Comparison of ENCODE assay signal across 9 mouse cellular contexts in the genomic region with DNA sequence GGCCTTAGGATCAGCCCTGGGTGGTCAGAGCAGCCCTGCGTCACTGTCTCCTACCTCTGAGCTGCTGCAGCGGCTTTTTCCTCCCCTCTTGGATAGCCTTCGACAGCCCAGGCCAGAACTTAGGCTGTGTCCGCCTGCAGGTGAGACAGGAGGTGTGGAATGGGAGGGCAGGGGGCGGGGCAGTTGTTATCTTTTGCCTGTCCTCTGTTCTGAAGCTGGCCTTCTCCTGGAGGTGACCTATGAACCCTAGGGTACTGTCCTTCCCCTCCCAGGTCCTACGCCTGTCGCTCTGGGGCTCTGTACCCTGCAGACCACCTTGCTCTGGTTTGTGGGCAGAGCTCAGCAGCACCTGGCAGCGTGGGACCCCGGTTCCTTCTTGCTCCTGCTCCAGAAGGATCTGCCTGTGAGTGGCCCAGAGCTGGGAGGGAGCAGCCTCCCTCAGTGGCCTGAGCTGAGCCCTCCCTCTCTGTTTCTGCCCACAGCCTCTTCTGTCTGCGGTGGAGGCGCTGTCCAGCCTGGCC. TPM values are rescaled to one million over a fixed set of nuclear protein-coding genes. Genes with fewer than 3 reads are reported as not detected.
DNase-seq lines count a peak whose midpoint lies in the region; ATAC-seq and TF ChIP-seq lines count a peak whose summit lies in the region.
"Had no signal": no experiment of that assay in that cellular context is flagged by ENCODE, and none has a peak within 500 bp of the region (broad histone marks: within the 10 kb centered on the region; RNA-seq: fewer than 3 reads in every experiment).

No protein-coding gene starts in this region.

- ATAC-seq in heart, embryonic 16.5 days (replicated peaks; ENCODE audit: extremely low read depth, insufficient read depth, low FRiP score), result no peak
- ATAC-seq in embryonic facial prominence, embryonic 14.5 days (ENCODE audit: low read depth), result no peak
- ATAC-seq in intestine, embryonic 15.5 days, result peak; percentile 16; the same call in 1 of the 2 replicates

- WGBS in heart, embryonic 16.5 days, result 60% methylated on average over 11 of the region's 11 CpGs
- 69% methylated on average over 11 of the region's 11 CpGs for WGBS in heart, adult 2 months
- 52% methylated on average over 11 of the region's 11 CpGs for WGBS in embryonic facial prominence, embryonic 14.5 days
- 42% methylated on average over 11 of the region's 11 CpGs for WGBS in intestine, embryonic 15.5 days

- no peaks in the 10 kb centered on the region for H3K79me2 ChIP-seq in heart, adult 2 months (replicated peaks; ENCODE audit: control insufficient read depth, insufficient read depth, low read length)
- no peaks in the 10 kb centered on the region for H3K79me2 ChIP-seq in myocyte (ENCODE audit: control insufficient read depth, insufficient read depth)

- intact Hi-C loops in heart, adult 2 months (cut with DNase I), result loop anchor here (10.0 kb wide), 1 partner anchor 162 kb away; no protein-coding TSS in a partner anchor

- no peak overlapping the region for H3K27ac ChIP-seq in heart, embryonic 16.5 days (ENCODE audit: low read length)
- no peak overlapping the region for H3K27ac ChIP-seq in heart, adult 2 months
- no peak overlapping the region for H3K27ac ChIP-seq in embryonic facial prominence, embryonic 14.5 days (replicated peaks; ENCODE audit: low read depth, low read length)
- peak overlapping the region; percentile 51; the same call in 1 of the 2 replicates for H3K27ac ChIP-seq in intestine, embryonic 15.5 days

- no peak overlapping the region for H3K4me2 ChIP-seq in heart, embryonic 16.5 days (ENCODE audit: low read depth, low read length)
- H3K4me2 ChIP-seq in embryonic facial prominence, embryonic 14.5 days (ENCODE audit: low read depth, low read length), result peak overlapping the region; percentile 97
- peak overlapping the region; percentile 100 for H3K4me2 ChIP-seq in intestine, embryonic 15.5 days (replicated peaks)
- no peak overlapping the region for H3K4me2 ChIP-seq in myocyte (ENCODE audit: low read depth)

- no peak overlapping the region for H3K4me3 ChIP-seq in heart, embryonic 16.5 days (ENCODE audit: low read length)
- no peak overlapping the region for H3K4me3 ChIP-seq in heart, adult 2 months
- no peak overlapping the region for H3K4me3 ChIP-seq in embryonic facial prominence, embryonic 14.5 days (ENCODE audit: low read depth, low read length)
- H3K4me3 ChIP-seq in intestine, embryonic 15.5 days (replicated peaks), result peak overlapping the region; percentile 72; the same call in 1 of the 2 replicates
- H3K4me3 ChIP-seq in myocyte, result peak overlapping the region; percentile 49

- H3K9me3 ChIP-seq in heart, embryonic 16.5 days (replicated peaks; ENCODE audit: control insufficient read depth, low read length), result no peaks in the 10 kb centered on the region
- no peaks in the 10 kb centered on the region for H3K9me3 ChIP-seq in embryonic facial prominence, embryonic 14.5 days (ENCODE audit: control insufficient read depth, low read length)
- no peaks in the 10 kb centered on the region for H3K9me3 ChIP-seq in intestine, embryonic 15.5 days

- no peak for TF ChIP-seq CTCF in heart, adult 2 months (IDR thresholded peaks at IDR 0.05)

- H3ac ChIP-seq in myocyte (ENCODE audit: control insufficient read depth, insufficient read length), result no peak overlapping the region

- H3K9ac ChIP-seq in heart, embryonic 16.5 days (ENCODE audit: low read length), result peak overlapping the region; percentile 92; the same call in 1 of the 2 replicates
- no peak overlapping the region for H3K9ac ChIP-seq in heart, adult 2 months (ENCODE audit: low read depth, low read length)
- peak overlapping the region; percentile 73 for H3K9ac ChIP-seq in embryonic facial prominence, embryonic 14.5 days (ENCODE audit: low read depth, low read length)
- H3K9ac ChIP-seq in intestine, embryonic 15.5 days, result no peak overlapping the region

- H3K4me1 ChIP-seq in heart, embryonic 16.5 days (ENCODE audit: control insufficient read depth, insufficient read depth, low read length), result peaks cover 20% of the 10 kb centered on the region
- peaks cover 4% of the 10 kb centered on the region for H3K4me1 ChIP-seq in heart, adult 2 months (ENCODE audit: control insufficient read depth, insufficient read depth, low read length)
- peaks cover 9% of the 10 kb centered on the region for H3K4me1 ChIP-seq in embryonic facial prominence, embryonic 14.5 days (ENCODE audit: control insufficient read depth, insufficient read depth, low read length)
- peaks cover 23% of the 10 kb centered on the region for H3K4me1 ChIP-seq in intestine, embryonic 15.5 days (replicated peaks)

- no peak for DNase-seq in heart, adult 2 months
- no peak for DNase-seq in embryonic facial prominence, embryonic 14.5 days (ENCODE audit: low spot score)
- DNase-seq in urinary bladder, postnatal 36 days (ENCODE audit: low spot score in 2 of 2), result no peak
- no peak for DNase-seq in layer of hippocampus, adult 9-10 months (ENCODE audit: low spot score)
- no peak for DNase-seq in right cerebral cortex, postnatal 25 days

- no peak for TF ChIP-seq POLR2A in heart, adult 2 months (IDR thresholded peaks at IDR 0.05; ENCODE audit: insufficient read depth, low read depth, low read length)
- no peak for TF ChIP-seq POLR2A in myocyte (IDR thresholded peaks at IDR 0.05; ENCODE audit: insufficient read length, low read depth)

- TF ChIP-seq EP300 in heart, adult 2 months (IDR thresholded peaks at IDR 0.05; ENCODE audit: insufficient read depth, low read depth, low read length), result no peak

- H3K36me3 ChIP-seq in heart, embryonic 16.5 days (ENCODE audit: control insufficient read depth, insufficient read depth), result no peaks in the 10 kb centered on the region
- no peaks in the 10 kb centered on the region for H3K36me3 ChIP-seq in heart, adult 2 months (ENCODE audit: control insufficient read depth, insufficient read depth, low read length)
- 0 out of 2 replicates have a peak, but pooled peaks cover 3% of the 10 kb centered on the region for H3K36me3 ChIP-seq in embryonic facial prominence, embryonic 14.5 days (ENCODE audit: control insufficient read depth, insufficient read depth, low read length)
- no peaks in the 10 kb centered on the region for H3K36me3 ChIP-seq in intestine, embryonic 15.5 days
- H3K36me3 ChIP-seq in myocyte (ENCODE audit: control insufficient read depth, insufficient read depth), result no peaks in the 10 kb centered on the region

- H3K27me3 ChIP-seq in heart, embryonic 16.5 days (ENCODE audit: control insufficient read depth, insufficient read depth, low read length), result peaks cover 3% of the 10 kb centered on the region
- no peaks in the 10 kb centered on the region for H3K27me3 ChIP-seq in heart, adult 2 months (ENCODE audit: control insufficient read depth, insufficient read depth, low read length)
- H3K27me3 ChIP-seq in embryonic facial prominence, embryonic 14.5 days (replicated peaks; ENCODE audit: control insufficient read depth, insufficient read depth, low read length), result 0 out of 2 replicates have a peak, but pooled peaks cover 5% of the 10 kb centered on the region
- no peaks in the 10 kb centered on the region for H3K27me3 ChIP-seq in intestine, embryonic 15.5 days (replicated peaks)
- no peaks in the 10 kb centered on the region for H3K27me3 ChIP-seq in myocyte (ENCODE audit: control insufficient read depth, insufficient read depth, insufficient read length)

TF ChIP-seq in myocyte, 11 proteins besides CTCF, POLR2A, EP300 and RAD21 (continues in another document):
- no peak for TF ChIP-seq USF1 (IDR thresholded peaks at IDR 0.05; ENCODE audit: low read depth)
- TF ChIP-seq SRF (IDR thresholded peaks at IDR 0.05; ENCODE audit: control insufficient read depth, insufficient read length, low read depth), result no peak
- TF ChIP-seq TCF3 (IDR thresholded peaks at IDR 0.05; ENCODE audit: insufficient read length, low read depth), result no peak
- no peak for TF ChIP-seq E2F4 (IDR thresholded peaks at IDR 0.05; ENCODE audit: insufficient read depth)
- TF ChIP-seq POLR2AphosphoS2 (IDR thresholded peaks at IDR 0.05; ENCODE audit: insufficient read length, low read depth), result no peak

RNA-seq across cellular contexts. Expression of a gene that starts 1.8 kb away (rescaled TPM):
- 1.9 and 2.2 TPM in 2 replicates for polyA plus RNA-seq in heart, embryonic 16.5 days (2015; fragmentation: Nextera tagmentation; extraction: Ambion mirVana)
- total RNA-seq in heart, adult 2 months (2021), result under 1 TPM; 0.80 to 0.94 TPM
- 1.6 TPM in 2 replicates for polyA plus RNA-seq in heart, adult 2 months (2012; rRNA removed)
- polyA plus RNA-seq in embryonic facial prominence, embryonic 14.5 days (2014; fragmentation: Nextera tagmentation; extraction: Ambion mirVana), result 2.1 TPM in 2 replicates
- 2.3 and 2.4 TPM in 2 replicates for polyA plus RNA-seq in intestine, embryonic 15.5 days (2015; fragmentation: Nextera tagmentation; extraction: Ambion mirVana)
- 0.96 TPM for polyA plus RNA-seq in myocyte (2012; fragmentation: generic; extraction: Trizol)

RNA-seq across cellular contexts. Expression of a gene that starts 1.8 kb away (rescaled TPM):
- polyA plus RNA-seq in heart, embryonic 16.5 days (2015; fragmentation: Nextera tagmentation; extraction: Ambion mirVana), result 2.0 and 2.6 TPM in 2 replicates
- total RNA-seq in heart, adult 2 months (2021), result 1 to 10 TPM; 2.0 to 2.5 TPM
- 1.7 and 2.4 TPM in 2 replicates for polyA plus RNA-seq in heart, adult 2 months (2012; rRNA removed)
- polyA plus RNA-seq in embryonic facial prominence, embryonic 14.5 days (2014; fragmentation: Nextera tagmentation; extraction: Ambion mirVana), result 1.3 and 3.4 TPM in 2 replicates
- polyA plus RNA-seq in intestine, embryonic 15.5 days (2015; fragmentation: Nextera tagmentation; extraction: Ambion mirVana), result 2.6 and 3.5 TPM in 2 replicates
- polyA plus RNA-seq in myocyte (2012; fragmentation: generic; extraction: Trizol), result 1.2 TPM

RNA-seq across cellular contexts. Expression of a gene that starts 5.7 kb away (rescaled TPM):
- polyA plus RNA-seq in heart, embryonic 16.5 days (2015; fragmentation: Nextera tagmentation; extraction: Ambion mirVana), result 165 and 169 TPM in 2 replicates
- total RNA-seq in heart, adult 2 months (2021), result 100 to 1,000 TPM; 113 to 131 TPM
- 91.3 and 129 TPM in 2 replicates for polyA plus RNA-seq in heart, adult 2 months (2012; rRNA removed)
- polyA plus RNA-seq in embryonic facial prominence, embryonic 14.5 days (2014; fragmentation: Nextera tagmentation; extraction: Ambion mirVana), result 136 and 145 TPM in 2 replicates
- 123 and 135 TPM in 2 replicates for polyA plus RNA-seq in intestine, embryonic 15.5 days (2015; fragmentation: Nextera tagmentation; extraction: Ambion mirVana)
- 177 TPM for polyA plus RNA-seq in myocyte (2012; fragmentation: generic; extraction: Trizol)

RNA-seq across cellular contexts. Expression of a gene that starts 12.1 kb away (rescaled TPM):
- 14.0 and 23.9 TPM in 2 replicates for polyA plus RNA-seq in heart, embryonic 16.5 days (2015; fragmentation: Nextera tagmentation; extraction: Ambion mirVana)
- 1 to 10 TPM; 7.2 to 9.9 TPM for total RNA-seq in heart, adult 2 months (2021)
- 13.9 and 15.8 TPM in 2 replicates for polyA plus RNA-seq in heart, adult 2 months (2012; rRNA removed)
- polyA plus RNA-seq in embryonic facial prominence, embryonic 14.5 days (2014; fragmentation: Nextera tagmentation; extraction: Ambion mirVana), result 48.7 and 49.3 TPM in 2 replicates
- polyA plus RNA-seq in intestine, embryonic 15.5 days (2015; fragmentation: Nextera tagmentation; extraction: Ambion mirVana), result 56.3 and 63.0 TPM in 2 replicates
- 33.2 TPM for polyA plus RNA-seq in myocyte (2012; fragmentation: generic; extraction: Trizol)

RNA-seq across cellular contexts. Expression of a gene that starts 17.0 kb away (rescaled TPM):
- polyA plus RNA-seq in heart, embryonic 16.5 days (2015; fragmentation: Nextera tagmentation; extraction: Ambion mirVana), result 0.35 and 0.40 TPM in 2 replicates
- 1 to 10 TPM in 1 of 2 experiments, under 1 TPM in 1; 0.84 to 1.5 TPM for total RNA-seq in heart, adult 2 months (2021)
- polyA plus RNA-seq in heart, adult 2 months (2012; rRNA removed), result 1.5 and 2.2 TPM in 2 replicates
- polyA plus RNA-seq in embryonic facial prominence, embryonic 14.5 days (2014; fragmentation: Nextera tagmentation; extraction: Ambion mirVana), result 0.71 and 0.87 TPM in 2 replicates
- 0.35 and 0.49 TPM in 2 replicates for polyA plus RNA-seq in intestine, embryonic 15.5 days (2015; fragmentation: Nextera tagmentation; extraction: Ambion mirVana)
- 0.07 TPM for polyA plus RNA-seq in myocyte (2012; fragmentation: generic; extraction: Trizol)
- total RNA-seq: hematopoietic stem cell, adult 5-6 weeks had no signal

Comparison
In these comparisons a context has a peak if more than half of its experiments do, and no peak if none do; other contexts are left out.
1. H3K9ac ChIP-seq: peak in heart, embryonic 16.5 days (single experiment) and embryonic facial prominence, embryonic 14.5 days (single experiment); none in heart, adult 2 months (single experiment) and intestine, embryonic 15.5 days (single experiment).
2. H3K4me2 ChIP-seq: peak in embryonic facial prominence, embryonic 14.5 days (single experiment) and intestine, embryonic 15.5 days (single experiment); none in heart, embryonic 16.5 days (single experiment) and myocyte (single experiment).
3. H3K4me3 ChIP-seq: peak in intestine, embryonic 15.5 days (single experiment) and myocyte (single experiment); none in heart, embryonic 16.5 days (single experiment), heart, adult 2 months (single experiment) and embryonic facial prominence, embryonic 14.5 days (single experiment).